ENCODE assay signal across 24 mouse cellular contexts in the genomic region with DNA sequence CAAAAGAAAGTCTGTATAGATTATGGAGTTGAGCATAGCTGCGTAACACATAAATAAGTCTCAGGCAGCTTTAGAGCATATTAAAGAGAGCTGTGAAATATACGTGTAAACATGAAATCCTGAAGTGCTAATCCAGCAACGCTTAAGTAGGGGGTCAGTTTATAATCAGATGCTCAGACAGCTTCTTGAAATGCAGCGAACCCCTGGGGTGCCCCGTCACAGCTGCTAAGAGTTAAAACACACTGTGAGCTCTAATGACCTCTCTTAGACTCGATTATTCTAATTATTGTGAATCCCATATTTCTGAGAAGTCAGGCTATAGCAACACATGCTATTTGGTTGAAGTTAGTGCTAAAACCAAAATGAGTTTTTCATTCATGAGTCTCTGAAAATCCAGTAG. TPM values are rescaled to one million over a fixed set of nuclear protein-coding genes. Genes with fewer than 3 reads are reported as not detected.
DNase-seq lines count a peak whose midpoint lies in the region; ATAC-seq lines count a peak whose summit lies in the region.
"Had no signal": no experiment of that assay in that cellular context is flagged by ENCODE, and none has a peak within 500 bp of the region (broad histone marks: within the 10 kb centered on the region; RNA-seq: fewer than 3 reads in every experiment).

No protein-coding gene starts in this region.

- H3K4me3 ChIP-seq in forebrain, embryonic 11.5 days (ENCODE audit: low read depth, low read length) = no peak overlapping the region
- no peak overlapping the region for H3K4me3 ChIP-seq in forebrain, embryonic 14.5 days (ENCODE audit: low read depth, low read length)
- H3K4me3 ChIP-seq in midbrain, embryonic 13.5 days (replicated peaks) = no peak overlapping the region
- H3K4me3 ChIP-seq in midbrain, embryonic 10.5 days = no peak overlapping the region
- no peak overlapping the region for H3K4me3 ChIP-seq in heart, embryonic 11.5 days (ENCODE audit: low read depth, low read length)
- H3K4me3 ChIP-seq: forebrain, embryonic 10.5 days; forebrain, embryonic 15.5 days; heart, adult 2 months; heart, embryonic 10.5 days; hindbrain, embryonic 13.5 days had no signal

- WGBS in forebrain, embryonic 11.5 days = 48% methylated on average over 6 of the region's 6 CpGs
- WGBS in forebrain, embryonic 14.5 days = 38% methylated on average over 6 of the region's 6 CpGs
- WGBS in midbrain, embryonic 13.5 days = 36% methylated on average over 6 of the region's 6 CpGs
- WGBS in midbrain, embryonic 10.5 days = 59% methylated on average over 6 of the region's 6 CpGs
- 50% methylated on average over 6 of the region's 6 CpGs for WGBS in heart, embryonic 11.5 days (ENCODE audit: insufficient replicate concordance)

- H3K27me3 ChIP-seq in forebrain, embryonic 11.5 days (ENCODE audit: control insufficient read depth, insufficient read depth, low read length) = no peaks in the 10 kb centered on the region
- no peaks in the 10 kb centered on the region for H3K27me3 ChIP-seq in forebrain, embryonic 14.5 days (replicated peaks; ENCODE audit: control insufficient read depth, insufficient read depth, low read length)
- no peaks in the 10 kb centered on the region for H3K27me3 ChIP-seq in midbrain, embryonic 13.5 days
- no peaks in the 10 kb centered on the region for H3K27me3 ChIP-seq in midbrain, embryonic 10.5 days (ENCODE audit: low read depth, poor library complexity, severe bottlenecking)
- H3K27me3 ChIP-seq in heart, embryonic 11.5 days (ENCODE audit: control insufficient read depth, insufficient read depth, low read length) = peaks cover 16% of the 10 kb centered on the region
- H3K27me3 ChIP-seq: forebrain, embryonic 15.5 days; hindbrain, embryonic 13.5 days had no signal

- ATAC-seq in forebrain, embryonic 11.5 days (replicated peaks; ENCODE audit: low FRiP score) = peak; percentile 40; the same call in 1 of the 2 replicates
- ATAC-seq in forebrain, embryonic 14.5 days = no peak
- 0 out of 2 replicates have a peak, but pooled peaks have one; percentile 30 for ATAC-seq in midbrain, embryonic 13.5 days
- no peak for ATAC-seq in heart, embryonic 11.5 days (replicated peaks; ENCODE audit: insufficient number of reproducible peaks, low FRiP score, low TSS enrichment)
- ATAC-seq: CD4-positive, CD25-positive, alpha-beta regulatory T cell, adult 4 months; forebrain, embryonic 15.5 days; hindbrain, embryonic 16.5 days; inflammation-experienced regulatory T-cells, adult 6 months; intestine, embryonic 16.5 days had no signal

- H3K4me1 ChIP-seq in forebrain, embryonic 11.5 days (replicated peaks; ENCODE audit: control insufficient read depth, insufficient read depth, low read length) = no peaks in the 10 kb centered on the region
- H3K4me1 ChIP-seq in forebrain, embryonic 14.5 days (ENCODE audit: control insufficient read depth, insufficient read depth, low read length) = peaks cover 3% of the 10 kb centered on the region; the same call in 1 of the 2 replicates
- peaks cover 5% of the 10 kb centered on the region; the same call in 1 of the 2 replicates for H3K4me1 ChIP-seq in midbrain, embryonic 13.5 days (replicated peaks)
- peaks cover 17% of the 10 kb centered on the region for H3K4me1 ChIP-seq in midbrain, embryonic 10.5 days
- 0 out of 2 replicates have a peak, but pooled peaks cover 3% of the 10 kb centered on the region for H3K4me1 ChIP-seq in heart, embryonic 11.5 days (ENCODE audit: control insufficient read depth, insufficient read depth, low read length)

- no peak for DNase-seq in forebrain, embryonic 11.5 days (ENCODE audit: low spot score)
- no peak for DNase-seq in forebrain, embryonic 14.5 days (ENCODE audit: low spot score)
- DNase-seq in midbrain, embryonic 10.5 days (ENCODE audit: low spot score) = no peak
- DNase-seq in forelimb bud, embryonic 11.5 days (ENCODE audit: low read depth, low spot score) = peak; percentile 44
- DNase-seq in retina, embryonic 14.5 days (ENCODE audit: low spot score) = peak; percentile 17
- DNase-seq in embryo, embryonic 11 days = no peak
- DNase-seq: adrenal gland, adult 8-10 months; adrenal gland, postnatal 25 days; cerebellum, adult 18-20 months; cerebellum, adult 9-10 months; cerebellum, postnatal 14 days; gastrocnemius, postnatal 10 days; gastrocnemius, postnatal 36 days; heart, adult 2 months had no signal

- no peak overlapping the region for H3K9ac ChIP-seq in forebrain, embryonic 11.5 days (ENCODE audit: low read length)
- H3K9ac ChIP-seq in forebrain, embryonic 14.5 days (ENCODE audit: low read length) = no peak overlapping the region
- no peak overlapping the region for H3K9ac ChIP-seq in midbrain, embryonic 13.5 days (replicated peaks)
- H3K9ac ChIP-seq in heart, embryonic 11.5 days (ENCODE audit: low read depth, low read length) = no peak overlapping the region
- H3K9ac ChIP-seq: forebrain, embryonic 15.5 days; hindbrain, embryonic 13.5 days had no signal

- H3K4me2 ChIP-seq in forebrain, embryonic 11.5 days (ENCODE audit: low read depth, low read length, severe bottlenecking) = no peak overlapping the region
- no peak overlapping the region for H3K4me2 ChIP-seq in forebrain, embryonic 14.5 days (ENCODE audit: low read length)
- H3K4me2 ChIP-seq in midbrain, embryonic 13.5 days (replicated peaks) = no peak overlapping the region
- H3K4me2 ChIP-seq in heart, embryonic 11.5 days = no peak overlapping the region
- H3K4me2 ChIP-seq: forebrain, embryonic 15.5 days; hindbrain, embryonic 13.5 days had no signal

- no peaks in the 10 kb centered on the region for H3K9me3 ChIP-seq in forebrain, embryonic 11.5 days (ENCODE audit: control insufficient read depth, low read length)
- no peaks in the 10 kb centered on the region for H3K9me3 ChIP-seq in forebrain, embryonic 14.5 days (replicated peaks; ENCODE audit: control insufficient read depth, low read length)
- no peaks in the 10 kb centered on the region for H3K9me3 ChIP-seq in midbrain, embryonic 13.5 days
- no peaks in the 10 kb centered on the region for H3K9me3 ChIP-seq in midbrain, embryonic 10.5 days (replicated peaks)
- no peaks in the 10 kb centered on the region for H3K9me3 ChIP-seq in heart, embryonic 11.5 days (replicated peaks; ENCODE audit: control insufficient read depth, low read length)
- H3K9me3 ChIP-seq: forebrain, embryonic 10.5 days; forebrain, embryonic 15.5 days; heart, embryonic 10.5 days; hindbrain, embryonic 13.5 days had no signal

- no peak overlapping the region for H3K27ac ChIP-seq in forebrain, embryonic 11.5 days (ENCODE audit: low read depth, low read length)
- no peak overlapping the region for H3K27ac ChIP-seq in forebrain, embryonic 14.5 days (ENCODE audit: low read depth, low read length)
- H3K27ac ChIP-seq in midbrain, embryonic 13.5 days = no peak overlapping the region
- no peak overlapping the region for H3K27ac ChIP-seq in midbrain, embryonic 10.5 days (replicated peaks)
- H3K27ac ChIP-seq in heart, embryonic 11.5 days (ENCODE audit: low read depth, low read length) = no peak overlapping the region
- H3K27ac ChIP-seq: forebrain, embryonic 10.5 days; forebrain, embryonic 15.5 days; heart, adult 2 months; heart, embryonic 10.5 days; hindbrain, embryonic 13.5 days had no signal

- H3K36me3 ChIP-seq in forebrain, embryonic 11.5 days (ENCODE audit: control insufficient read depth, insufficient read depth, low read length) = no peaks in the 10 kb centered on the region
- H3K36me3 ChIP-seq in forebrain, embryonic 14.5 days (ENCODE audit: control insufficient read depth, insufficient read depth, low read length) = no peaks in the 10 kb centered on the region
- H3K36me3 ChIP-seq in midbrain, embryonic 13.5 days = no peaks in the 10 kb centered on the region
- no peaks in the 10 kb centered on the region for H3K36me3 ChIP-seq in midbrain, embryonic 10.5 days
- H3K36me3 ChIP-seq in heart, embryonic 11.5 days (ENCODE audit: control insufficient read depth, insufficient read depth, low read length) = no peaks in the 10 kb centered on the region
- H3K36me3 ChIP-seq: forebrain, embryonic 10.5 days; forebrain, embryonic 15.5 days; heart, embryonic 10.5 days; hindbrain, embryonic 13.5 days had no signal

RNA-seq across cellular contexts. Expression of gene Bmpr1b, which starts 45.0 kb away (rescaled TPM):
- polyA plus RNA-seq in forebrain, embryonic 11.5 days (2014; fragmentation: Nextera tagmentation; extraction: Ambion mirVana) = 10.3 and 10.7 TPM in 2 replicates
- 4.2 and 4.5 TPM in 2 replicates for polyA plus RNA-seq in forebrain, embryonic 14.5 days (2014; fragmentation: Nextera tagmentation; extraction: Ambion mirVana)
- 2.8 and 3.5 TPM in 2 replicates for polyA plus RNA-seq in midbrain, embryonic 13.5 days (2015; fragmentation: Nextera tagmentation; extraction: Ambion mirVana)
- 5.5 and 5.8 TPM in 2 replicates for polyA plus RNA-seq in midbrain, embryonic 10.5 days (2016; fragmentation: Nextera tagmentation; extraction: Ambion mirVana)
- 1.4 and 2.4 TPM in 2 replicates for polyA plus RNA-seq in heart, embryonic 11.5 days (2014; fragmentation: Nextera tagmentation; extraction: Ambion mirVana)
- polyA plus RNA-seq: CD4-positive, CD25-positive, alpha-beta regulatory T cell, adult 4 months; inflammation-experienced regulatory T-cells, adult 6 months had no signal

Comparison
In these comparisons a context has a peak if more than half of its experiments do, and no peak if none do; other contexts are left out.
1. ATAC-seq: peak in forebrain, embryonic 11.5 days (single experiment) and midbrain, embryonic 13.5 days (single experiment); none in forebrain, embryonic 14.5 days (single experiment) and heart, embryonic 11.5 days (single experiment).
2. DNase-seq: peak in forelimb bud, embryonic 11.5 days (single experiment) and retina, embryonic 14.5 days (single experiment); none in forebrain, embryonic 11.5 days (single experiment), forebrain, embryonic 14.5 days (single experiment), midbrain, embryonic 10.5 days (single experiment) and embryo, embryonic 11 days (single experiment).